Comparison of ENCODE assay signal across 10 mouse cellular contexts in genomic region chr4:116358099-116358498, GRCm38 (mm10).
DNase-seq lines count a peak whose midpoint lies in the region; ATAC-seq and TF ChIP-seq lines count a peak whose summit lies in the region.
"Had no signal": no experiment of that assay in that cellular context is flagged by ENCODE, and none has a peak within 500 bp of the region (broad histone marks: within the 10 kb centered on the region; RNA-seq: fewer than 3 reads in every experiment).

No protein-coding gene starts in this region.

- H3K27ac ChIP-seq in layer of hippocampus, adult 2 months, result no peak overlapping the region
- no peak overlapping the region for H3K27ac ChIP-seq in bone marrow, adult 2 months (ENCODE audit: control insufficient read depth, insufficient read depth, low read depth, low read length, poor library complexity)
- H3K27ac ChIP-seq: forebrain, embryonic 12.5 days; limb, embryonic 15.5 days had no signal

- peak; percentile 62 for DNase-seq in CD4-positive, CD25-positive, alpha-beta regulatory T cell, adult 2 months (ENCODE audit: low read depth, low spot score)
- no peak for DNase-seq in layer of hippocampus, adult 2 months (ENCODE audit: low spot score in 2 of 2)
- no peak for DNase-seq in layer of hippocampus, adult 11-12 months (ENCODE audit: low spot score)
- DNase-seq in splenic B cell, adult 2 months (ENCODE audit: low read depth, low spot score), result peak; percentile 66
- DNase-seq in left cerebral cortex, postnatal 25 days (ENCODE audit: low spot score in 2 of 2), result no peak
- DNase-seq in urinary bladder, postnatal 14 days (ENCODE audit: low spot score), result no peak

- 96% methylated on average over 1 of the region's 1 CpGs for WGBS in bone marrow, adult 2 months

- intact Hi-C loops in left cerebral cortex, postnatal 25 days (cut with DNase I), result no loop called here

- H3K4me1 ChIP-seq in bone marrow, adult 2 months (ENCODE audit: control insufficient read depth, insufficient read depth, low read length), result no peaks in the 10 kb centered on the region
- H3K4me1 ChIP-seq: forebrain, embryonic 12.5 days; limb, embryonic 15.5 days had no signal

- TF ChIP-seq CTCF in layer of hippocampus, adult 2 months (conservative IDR thresholded peaks at IDR 0.05), result peak; percentile 46
- TF ChIP-seq CTCF in bone marrow, adult 2 months (IDR thresholded peaks at IDR 0.05; ENCODE audit: control insufficient read depth, insufficient read depth, low read length), result peak; percentile 58

- H3K4me3 ChIP-seq in layer of hippocampus, adult 2 months, result no peak overlapping the region
- H3K4me3 ChIP-seq in bone marrow, adult 2 months (replicated peaks; ENCODE audit: control insufficient read depth, low read depth, low read length), result no peak overlapping the region
- H3K4me3 ChIP-seq: forebrain, embryonic 12.5 days; limb, embryonic 15.5 days had no signal

- no peaks in the 10 kb centered on the region for H3K36me3 ChIP-seq in splenic B cell, adult 2 months (ENCODE audit: control insufficient read depth, insufficient read depth, low read length, poor library complexity, severe bottlenecking)
- H3K36me3 ChIP-seq: forebrain, embryonic 12.5 days; limb, embryonic 15.5 days had no signal

- TF ChIP-seq POLR2A in bone marrow, adult 2 months (IDR thresholded peaks at IDR 0.05; ENCODE audit: borderline replicate concordance, control insufficient read depth, low read depth, low read length), result no peak

- no peaks in the 10 kb centered on the region for H3K27me3 ChIP-seq in splenic B cell, adult 2 months (ENCODE audit: control insufficient read depth, insufficient read depth, low read length, poor library complexity, severe bottlenecking)
- H3K27me3 ChIP-seq: forebrain, embryonic 12.5 days; limb, embryonic 15.5 days had no signal

- ATAC-seq in CD4-positive, CD25-positive, alpha-beta regulatory T cell, adult 4 months, result no peak

Comparison
In these comparisons a context has a peak if more than half of its experiments do, and no peak if none do; other contexts are left out.
1. DNase-seq: peak in CD4-positive, CD25-positive, alpha-beta regulatory T cell, adult 2 months (single experiment) and splenic B cell, adult 2 months (single experiment); none in layer of hippocampus, adult 2 months (0 of 2), layer of hippocampus, adult 11-12 months (single experiment), left cerebral cortex, postnatal 25 days (0 of 2) and urinary bladder, postnatal 14 days (single experiment).